Mouse (Mus musculus): Measurements from ENCODE around the gene Akap8. TPM values are rescaled to one million over a fixed set of nuclear protein-coding genes. Genes with fewer than 3 reads are reported as not detected.

Akap8 gene
- polyA plus RNA-seq, 1 experiment from 2014 or later: 75.7 TPM

GRCm38 (mm10) chr17:32258869-32259268, 62.2 kb downstream of the Akap8 start:
- ATAC-seq: no peak
- 96% methylated on average over 2 of the region's 2 CpGs for WGBS
- peaks cover 6% of the 10 kb centered on the region; the same call in 1 of the 2 replicates for H3K4me1 ChIP-seq (ENCODE audit: control insufficient read depth, insufficient read depth, low read length)
- no peaks in the 10 kb centered on the region for H3K9me3 ChIP-seq (ENCODE audit: control insufficient read depth, low read length)
- no peaks in the 10 kb centered on the region for H3K27me3 ChIP-seq (replicated peaks; ENCODE audit: control insufficient read depth, insufficient read depth, low read length)
- no peaks in the 10 kb centered on the region for H3K36me3 ChIP-seq (ENCODE audit: control insufficient read depth, insufficient read depth, low read length)
- no peak overlapping the region for H3K4me2 ChIP-seq (ENCODE audit: low read depth, low read length)
- no peak overlapping the region for H3K4me3 ChIP-seq (ENCODE audit: low read length)
- H3K9ac ChIP-seq (ENCODE audit: low read depth, low read length): no peak overlapping the region
- no peak overlapping the region for H3K27ac ChIP-seq (ENCODE audit: low read length)

DNA sequence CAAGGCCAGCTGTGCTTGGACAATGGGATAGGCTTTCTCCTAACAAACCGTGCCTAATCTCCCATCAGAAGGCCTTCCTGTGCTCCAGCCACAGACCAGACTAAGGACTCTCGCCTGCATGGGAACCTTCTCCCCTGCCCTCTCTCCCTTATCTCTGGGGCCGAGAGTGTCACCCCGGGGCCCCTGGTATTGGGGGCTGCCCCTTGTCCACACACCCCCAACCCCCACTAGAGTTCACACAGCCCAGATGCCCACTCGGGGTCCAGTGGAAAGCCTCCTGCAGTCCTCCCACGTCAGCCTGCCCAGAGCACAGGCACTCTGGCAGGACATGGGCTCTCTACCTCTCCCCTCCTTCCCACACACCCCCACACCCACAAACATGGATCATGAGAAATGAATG, 63.1 kb downstream of the Akap8 start:
- Histone ChIP-seq H3K4me2 (ENCODE audit: low read depth, low read length) (no peak overlapping the region), H3K4me3 (ENCODE audit: low read length) (no peak overlapping the region), H3K9me3 (ENCODE audit: control insufficient read depth, low read length) (no peaks in the 10 kb centered on the region), H3K9ac (ENCODE audit: low read depth, low read length) (no peak overlapping the region), H3K4me1 (ENCODE audit: control insufficient read depth, insufficient read depth, low read length) (peaks cover 6% of the 10 kb centered on the region; the same call in 1 of the 2 replicates), H3K36me3 (ENCODE audit: control insufficient read depth, insufficient read depth, low read length) (no peaks in the 10 kb centered on the region), H3K27me3 (replicated peaks; ENCODE audit: control insufficient read depth, insufficient read depth, low read length) (no peaks in the 10 kb centered on the region), H3K27ac (ENCODE audit: low read length) (no peak overlapping the region)
- 68% methylated on average over 6 of the region's 6 CpGs for WGBS
- no peak; the same call in 1 of the 2 replicates for ATAC-seq

GRCm38 (mm10) chr17:32257452-32257851, 63.6 kb downstream of the Akap8 start:
- Histone ChIP-seq H3K27ac (ENCODE audit: low read length) (no peak overlapping the region), H3K4me2 (ENCODE audit: low read depth, low read length) (no peak overlapping the region), H3K27me3 (replicated peaks; ENCODE audit: control insufficient read depth, insufficient read depth, low read length) (no peaks in the 10 kb centered on the region), H3K36me3 (ENCODE audit: control insufficient read depth, insufficient read depth, low read length) (no peaks in the 10 kb centered on the region), H3K4me3 (ENCODE audit: low read length) (no peak overlapping the region), H3K9ac (ENCODE audit: low read depth, low read length) (no peak overlapping the region), H3K4me1 (ENCODE audit: control insufficient read depth, insufficient read depth, low read length) (peaks cover 8% of the 10 kb centered on the region), H3K9me3 (ENCODE audit: control insufficient read depth, low read length) (no peaks in the 10 kb centered on the region)
- WGBS: 91% methylated on average over 2 of the region's 2 CpGs
- no peak for ATAC-seq

- H3K9me3 ChIP-seq (ENCODE audit: control insufficient read depth, low read length): no peaks in the 10 kb centered on the region
- no peaks in the 10 kb centered on the region for H3K27me3 ChIP-seq (replicated peaks; ENCODE audit: control insufficient read depth, insufficient read depth, low read length)
- H3K4me3 ChIP-seq (ENCODE audit: low read length): no peak overlapping the region
- H3K9ac ChIP-seq (ENCODE audit: low read depth, low read length): no peak overlapping the region
- H3K36me3 ChIP-seq (ENCODE audit: control insufficient read depth, insufficient read depth, low read length): no peaks in the 10 kb centered on the region
- no peak for ATAC-seq
- H3K4me2 ChIP-seq (ENCODE audit: low read depth, low read length): no peak overlapping the region
- WGBS: 77% methylated on average over 2 of the region's 2 CpGs
- H3K4me1 ChIP-seq (ENCODE audit: control insufficient read depth, insufficient read depth, low read length): peaks cover 10% of the 10 kb centered on the region
- no peak overlapping the region for H3K27ac ChIP-seq (ENCODE audit: low read length)
Measured at GRCm38 (mm10) chr17:32256896-32257295, 64.1 kb downstream of the Akap8 start.

Other genes with a start within 250 kb of the Akap8 start
- 5.1 and 6.6 TPM in 2 replicates for gene Notch3, start 154.4 kb downstream of the Akap8 start, polyA plus RNA-seq (2015; fragmentation: Nextera tagmentation; extraction: Ambion mirVana)
- gene Ephx3, start 131.7 kb downstream of the Akap8 start, polyA plus RNA-seq (2015; fragmentation: Nextera tagmentation; extraction: Ambion mirVana): 0.05 and 0.16 TPM in 2 replicates
- gene Brd4, start 36.5 kb downstream of the Akap8 start, polyA plus RNA-seq (2015; fragmentation: Nextera tagmentation; extraction: Ambion mirVana): 35.1 and 56.8 TPM in 2 replicates
- 66.3 and 73.0 TPM in 2 replicates for gene Akap8l, start 29.4 kb upstream of the Akap8 start, polyA plus RNA-seq (2015; fragmentation: Nextera tagmentation; extraction: Ambion mirVana)
- gene Wiz, start 68.2 kb upstream of the Akap8 start, polyA plus RNA-seq (2015; fragmentation: Nextera tagmentation; extraction: Ambion mirVana): 17.5 and 18.9 TPM in 2 replicates
- gene Rasal3, start 82.3 kb upstream of the Akap8 start, polyA plus RNA-seq (2015; fragmentation: Nextera tagmentation; extraction: Ambion mirVana): 1.4 and 2.0 TPM in 2 replicates
- gene Pglyrp2, start 102.9 kb upstream of the Akap8 start, polyA plus RNA-seq (2015; fragmentation: Nextera tagmentation; extraction: Ambion mirVana): 0.42 and 0.79 TPM in 2 replicates
- gene Cyp4f39, start 131.5 kb upstream of the Akap8 start, polyA plus RNA-seq (2015; fragmentation: Nextera tagmentation; extraction: Ambion mirVana): 0.37 and 0.88 TPM in 2 replicates
- gene Cyp4f17, start 184.8 kb upstream of the Akap8 start, polyA plus RNA-seq (2015; fragmentation: Nextera tagmentation; extraction: Ambion mirVana): 4.6 TPM in 2 replicates
- gene Cyp4f16, start 215.3 kb upstream of the Akap8 start, polyA plus RNA-seq (2015; fragmentation: Nextera tagmentation; extraction: Ambion mirVana): 58.5 and 70.7 TPM in 2 replicates